10 mouse cellular contexts compared by ENCODE assay signal in genomic region chr2:30285004-30285403, GRCm38 (mm10). TPM values are rescaled to one million over a fixed set of nuclear protein-coding genes. Genes with fewer than 3 reads are reported as not detected.
DNase-seq lines count a peak whose midpoint lies in the region; ATAC-seq and TF ChIP-seq lines count a peak whose summit lies in the region.
"Had no signal": no experiment of that assay in that cellular context is flagged by ENCODE, and none has a peak within 500 bp of the region (broad histone marks: within the 10 kb centered on the region; RNA-seq: fewer than 3 reads in every experiment).

No protein-coding gene starts in this region.

- no peaks in the 10 kb centered on the region for H3K9me3 ChIP-seq in neural tube, embryonic 11.5 days (ENCODE audit: control insufficient read depth, low read length)
- no peaks in the 10 kb centered on the region for H3K9me3 ChIP-seq in liver, embryonic 15.5 days (replicated peaks)

- no peak for TF ChIP-seq CTCF in cerebellum, adult 2 months (IDR thresholded peaks at IDR 0.05; ENCODE audit: borderline replicate concordance, insufficient read depth, low read depth, low read length)

- H3K27ac ChIP-seq in cerebellum, adult 2 months (ENCODE audit: insufficient read depth, low read length), result no peak overlapping the region
- H3K27ac ChIP-seq in neural tube, embryonic 11.5 days (ENCODE audit: low read depth, low read length), result no peak overlapping the region
- peak overlapping the region; percentile 62; the same call in 1 of the 2 replicates for H3K27ac ChIP-seq in liver, embryonic 15.5 days (replicated peaks)

- no peaks in the 10 kb centered on the region for H3K27me3 ChIP-seq in cerebellum, adult 2 months (ENCODE audit: control insufficient read depth, insufficient read depth, low read length)
- no peaks in the 10 kb centered on the region for H3K27me3 ChIP-seq in neural tube, embryonic 11.5 days (ENCODE audit: control insufficient read depth, insufficient read depth, low read length)
- no peaks in the 10 kb centered on the region for H3K27me3 ChIP-seq in liver, embryonic 15.5 days

- ATAC-seq in neural tube, embryonic 11.5 days (ENCODE audit: insufficient read depth, low FRiP score, low TSS enrichment), result no peak
- ATAC-seq in liver, embryonic 15.5 days (ENCODE audit: insufficient read depth), result no peak

- peak overlapping the region; percentile 89 for H3K4me3 ChIP-seq in cerebellum, adult 2 months (replicated peaks; ENCODE audit: insufficient read depth, low read depth, low read length)
- H3K4me3 ChIP-seq in neural tube, embryonic 11.5 days (ENCODE audit: low read depth, low read length), result no peak overlapping the region
- H3K4me3 ChIP-seq in liver, embryonic 15.5 days (replicated peaks), result peak overlapping the region; percentile 88

- H3K36me3 ChIP-seq in neural tube, embryonic 11.5 days (ENCODE audit: control insufficient read depth, insufficient read depth, low read length), result no peaks in the 10 kb centered on the region
- H3K36me3 ChIP-seq in liver, embryonic 15.5 days (replicated peaks), result peaks cover 19% of the 10 kb centered on the region; the same call in 1 of the 2 replicates

- peak overlapping the region; percentile 74 for H3K4me2 ChIP-seq in neural tube, embryonic 11.5 days (ENCODE audit: low read depth)
- H3K4me2 ChIP-seq in liver, embryonic 15.5 days, result peak overlapping the region; percentile 97

- 91% methylated on average over 5 of the region's 5 CpGs for WGBS in cerebellum, adult 2 months
- 93% methylated on average over 5 of the region's 5 CpGs for WGBS in neural tube, embryonic 11.5 days
- WGBS in liver, embryonic 15.5 days (ENCODE audit: insufficient replicate concordance), result 71% methylated on average over 5 of the region's 5 CpGs

- peaks cover 10% of the 10 kb centered on the region for H3K4me1 ChIP-seq in cerebellum, adult 2 months (ENCODE audit: control insufficient read depth, insufficient read depth, low read length)
- H3K4me1 ChIP-seq in neural tube, embryonic 11.5 days (ENCODE audit: control insufficient read depth, insufficient read depth, low read length), result peaks cover 14% of the 10 kb centered on the region
- peaks cover 37% of the 10 kb centered on the region for H3K4me1 ChIP-seq in liver, embryonic 15.5 days (replicated peaks)

- no peak overlapping the region for H3K9ac ChIP-seq in neural tube, embryonic 11.5 days (ENCODE audit: low read length)
- H3K9ac ChIP-seq in liver, embryonic 15.5 days, result peak overlapping the region; percentile 82; the same call in 1 of the 2 replicates

- no peak for DNase-seq in cerebellum, adult 2 months
- no peak for DNase-seq in cerebellum, adult 9-10 months
- no peak for DNase-seq in neural tube, embryonic 11.5 days (ENCODE audit: low spot score)
- no peak for DNase-seq in neural tube, embryonic 10.5 days (ENCODE audit: extremely low spot score, low spot score)
- DNase-seq in testis, postnatal 10 days (ENCODE audit: low spot score), result no peak
- DNase-seq in adrenal gland, postnatal 25 days, result no peak
- DNase-seq in layer of hippocampus, postnatal 10 days (ENCODE audit: low spot score in 2 of 2), result no peak
- DNase-seq: kidney, postnatal 36 days; right cerebral cortex, adult 18-20 months had no signal

- no peak for TF ChIP-seq POLR2A in cerebellum, adult 2 months (IDR thresholded peaks at IDR 0.05; ENCODE audit: borderline replicate concordance, insufficient read depth, low read length)

RNA-seq across cellular contexts. Expression of gene Dolk, which starts 1.1 kb away (rescaled TPM):
- polyA plus RNA-seq in cerebellum, adult 2 months (2012; rRNA removed), result 20.8 and 21.8 TPM in 2 replicates
- 23.9 and 27.9 TPM in 2 replicates for polyA plus RNA-seq in neural tube, embryonic 11.5 days (2014; fragmentation: Nextera tagmentation; extraction: Ambion mirVana)
- polyA plus RNA-seq in liver, embryonic 15.5 days (2015; fragmentation: Nextera tagmentation; extraction: Ambion mirVana), result 12.0 and 14.3 TPM in 2 replicates
- total RNA-seq in adrenal gland, postnatal 25 days (2021), result 39.7 and 47.3 TPM in 2 replicates
- 10 to 100 TPM; 23.8 to 24.4 TPM for total RNA-seq in layer of hippocampus, postnatal 10 days (2021)

RNA-seq across cellular contexts. Expression of gene Nup188, which starts 1.2 kb away (rescaled TPM):
- 19.4 and 22.9 TPM in 2 replicates for polyA plus RNA-seq in cerebellum, adult 2 months (2012; rRNA removed)
- polyA plus RNA-seq in neural tube, embryonic 11.5 days (2014; fragmentation: Nextera tagmentation; extraction: Ambion mirVana), result 57.3 and 60.0 TPM in 2 replicates
- polyA plus RNA-seq in liver, embryonic 15.5 days (2015; fragmentation: Nextera tagmentation; extraction: Ambion mirVana), result 13.6 and 14.0 TPM in 2 replicates
- 38.0 and 38.9 TPM in 2 replicates for total RNA-seq in adrenal gland, postnatal 25 days (2021)
- 10 to 100 TPM; 24.6 to 30.1 TPM for total RNA-seq in layer of hippocampus, postnatal 10 days (2021)

RNA-seq across cellular contexts. Expression of gene Gm28038, which starts 4.2 kb away (rescaled TPM):
- not detected in 2 replicates for polyA plus RNA-seq in cerebellum, adult 2 months (2012; rRNA removed)
- not detected in 2 replicates for polyA plus RNA-seq in neural tube, embryonic 11.5 days (2014; fragmentation: Nextera tagmentation; extraction: Ambion mirVana)
- polyA plus RNA-seq in liver, embryonic 15.5 days (2015; fragmentation: Nextera tagmentation; extraction: Ambion mirVana), result not detected in 2 replicates
- total RNA-seq in adrenal gland, postnatal 25 days (2021), result not detected in 2 replicates
- total RNA-seq in layer of hippocampus, postnatal 10 days (2021), result not detected

RNA-seq across cellular contexts. Expression of gene Phyhd1, which starts 19.0 kb away (rescaled TPM):
- polyA plus RNA-seq in cerebellum, adult 2 months (2012; rRNA removed), result 25.7 and 30.2 TPM in 2 replicates
- 2.3 and 2.5 TPM in 2 replicates for polyA plus RNA-seq in neural tube, embryonic 11.5 days (2014; fragmentation: Nextera tagmentation; extraction: Ambion mirVana)
- polyA plus RNA-seq in liver, embryonic 15.5 days (2015; fragmentation: Nextera tagmentation; extraction: Ambion mirVana), result 13.0 and 15.7 TPM in 2 replicates
- total RNA-seq in adrenal gland, postnatal 25 days (2021), result 9.6 and 18.1 TPM in 2 replicates
- total RNA-seq in layer of hippocampus, postnatal 10 days (2021), result 10 to 100 TPM; 16.9 to 19.2 TPM

RNA-seq across cellular contexts. Expression of gene Gm28035, which starts 44.6 kb away (rescaled TPM):
- 8.5 and 8.6 TPM in 2 replicates for polyA plus RNA-seq in cerebellum, adult 2 months (2012; rRNA removed)
- 0.17 TPM in 1 of 2 replicates, not detected in the other for polyA plus RNA-seq in neural tube, embryonic 11.5 days (2014; fragmentation: Nextera tagmentation; extraction: Ambion mirVana)
- polyA plus RNA-seq in liver, embryonic 15.5 days (2015; fragmentation: Nextera tagmentation; extraction: Ambion mirVana), result 0.10 and 0.16 TPM in 2 replicates
- total RNA-seq in adrenal gland, postnatal 25 days (2021), result 1.5 and 2.9 TPM in 2 replicates
- total RNA-seq in layer of hippocampus, postnatal 10 days (2021), result 1 to 10 TPM; 5.8 to 7.2 TPM
